Mouse (Mus musculus) midbrain, embryonic 15.5 days (tissue): ENCODE results near the gene Id4. TPM values are rescaled to one million over a fixed set of nuclear protein-coding genes. Genes with fewer than 3 reads are reported as not detected.

Experiments
- ATAC-seq: fragments of 200-750 bp; cut with Nextera tagmentation; replicated peaks from 2 replicates; pipeline ENCODE4 v1.8.0; 2017; ENCODE audit warnings: moderate TSS enrichment
- H3K27ac ChIP-seq: fragments of 300-500 bp; sonication (generic); 2 replicates; pipeline ENCODE4 v1.5.1; 2015; ENCODE audit warnings: mild to moderate bottlenecking, inconsistent platforms
- H3K27me3 ChIP-seq: fragments of 300-500 bp; sonication (generic); replicated peaks from 2 replicates; pipeline ENCODE4 v1.6.1; 2015; ENCODE audit warnings: inconsistent platforms
- H3K36me3 ChIP-seq: fragments of 300-500 bp; sonication (generic); replicated peaks from 2 replicates; pipeline ENCODE4 v1.6.1; 2015; ENCODE audit warnings: inconsistent platforms
- H3K4me1 ChIP-seq: fragments of 300-500 bp; sonication (generic); 2 replicates; pipeline ENCODE4 v1.6.1; 2015; ENCODE audit warnings: inconsistent platforms
- H3K4me2 ChIP-seq: fragments of 300-500 bp; sonication (generic); 2 replicates; pipeline ENCODE4 v1.6.1; 2015; ENCODE audit warnings: inconsistent platforms, mild to moderate bottlenecking, moderate library complexity
- H3K4me3 ChIP-seq: fragments of 300-500 bp; sonication (generic); 2 replicates; pipeline ENCODE4 v1.5.1; 2015; ENCODE audit warnings: mild to moderate bottlenecking, inconsistent platforms
- H3K9ac ChIP-seq: fragments of 300-500 bp; sonication (generic); 2 replicates; pipeline ENCODE4 v1.6.1; 2015; ENCODE audit warnings: mild to moderate bottlenecking, inconsistent platforms
- H3K9me3 ChIP-seq: fragments of 300-500 bp; sonication (generic); 2 replicates; pipeline ENCODE4 v1.6.1; 2016; ENCODE audit warnings: inconsistent platforms
- WGBS: fragments of 180-500 bp; shearing (Covaris S2); methylation state at CpG from one replicate; pipeline ENCODE4 v1.1.7; 2015; ENCODE audit warnings: mixed read lengths; 5-methylcytosine and 5-hydroxymethylcytosine counted together
- polyA plus RNA-seq: library from polyadenylated mRNA; unstranded; fragments of >200 nt; fragmentation: Nextera tagmentation; extraction: Ambion mirVana; gene quantifications from 2 replicates; pipeline ENCODE4 v1.2.1, GENCODE M21; 2015

Id4 gene
- polyA plus RNA-seq, 1 experiment from 2014 or later = 165 TPM

DNA sequence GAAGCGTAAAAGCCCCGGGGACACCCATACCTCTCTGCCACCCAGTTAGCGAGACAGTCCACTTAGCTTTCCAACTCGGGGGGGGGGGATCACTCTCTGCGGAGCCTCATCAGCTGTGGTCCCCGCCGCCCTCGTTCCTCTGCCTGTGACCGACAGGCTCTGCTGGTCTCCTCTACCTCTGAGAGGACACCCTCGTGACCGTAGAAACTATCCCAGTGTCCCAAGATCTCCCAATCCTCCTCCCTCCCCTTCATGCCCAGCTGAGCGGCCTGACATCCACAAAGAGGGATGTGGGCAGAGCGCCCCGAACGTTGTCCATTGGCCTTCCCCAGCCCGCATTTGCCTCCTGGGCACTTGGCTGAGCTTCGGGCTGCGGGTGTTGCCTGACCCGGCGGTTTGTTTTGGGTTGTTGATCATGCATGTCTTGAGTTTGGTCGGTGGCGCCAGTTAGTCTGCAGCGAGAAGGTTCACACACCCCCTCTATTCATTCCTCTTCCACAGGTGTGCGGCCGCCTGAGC lies 1.5 kb downstream of the Id4 start:
- H3K36me3 ChIP-seq = no peaks in the 10 kb centered on the region
- 1% methylated on average over 25 of the region's 25 CpGs for WGBS
- peak overlapping the region; percentile 70 for H3K4me2 ChIP-seq
- H3K4me3 ChIP-seq = peak overlapping the region; percentile 77
- H3K9ac ChIP-seq = peak overlapping the region; percentile 98
- ATAC-seq = no peak
- H3K27ac ChIP-seq = peak overlapping the region; percentile 99
- no peaks in the 10 kb centered on the region for H3K9me3 ChIP-seq
- H3K27me3 ChIP-seq = no peaks in the 10 kb centered on the region
- peaks cover 23% of the 10 kb centered on the region for H3K4me1 ChIP-seq

DNA sequence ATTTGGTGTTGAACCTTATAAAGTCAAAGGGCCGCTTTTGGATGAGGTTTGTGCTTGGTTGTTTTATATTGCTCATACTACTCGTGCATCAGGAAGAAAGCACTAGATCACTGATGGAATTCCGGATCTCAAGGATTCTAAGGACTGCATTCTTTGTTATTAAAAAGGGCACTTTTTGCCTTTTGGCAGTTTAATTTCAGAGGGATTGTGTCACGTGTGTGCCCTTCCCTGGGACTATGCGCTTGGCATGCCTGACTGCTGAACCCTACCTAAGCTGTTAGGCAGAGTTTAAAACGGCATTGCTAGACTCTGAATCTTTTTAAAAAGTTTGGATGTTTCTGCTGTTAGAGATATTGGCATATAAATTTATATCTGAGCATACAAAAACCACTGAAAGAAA lies 4.0 kb downstream of the Id4 start:
- peak overlapping the region; percentile 59; the same call in 1 of the 2 replicates for H3K27ac ChIP-seq
- no peak for ATAC-seq
- H3K4me3 ChIP-seq = peak overlapping the region; percentile 77
- no peaks in the 10 kb centered on the region for H3K9me3 ChIP-seq
- H3K4me1 ChIP-seq = peaks cover 20% of the 10 kb centered on the region; the same call in 1 of the 2 replicates
- no peaks in the 10 kb centered on the region for H3K36me3 ChIP-seq
- H3K4me2 ChIP-seq = peak overlapping the region; percentile 48
- peak overlapping the region; percentile 33 for H3K9ac ChIP-seq
- H3K27me3 ChIP-seq = no peaks in the 10 kb centered on the region
- 39% methylated on average over 6 of the region's 6 CpGs for WGBS

DNA sequence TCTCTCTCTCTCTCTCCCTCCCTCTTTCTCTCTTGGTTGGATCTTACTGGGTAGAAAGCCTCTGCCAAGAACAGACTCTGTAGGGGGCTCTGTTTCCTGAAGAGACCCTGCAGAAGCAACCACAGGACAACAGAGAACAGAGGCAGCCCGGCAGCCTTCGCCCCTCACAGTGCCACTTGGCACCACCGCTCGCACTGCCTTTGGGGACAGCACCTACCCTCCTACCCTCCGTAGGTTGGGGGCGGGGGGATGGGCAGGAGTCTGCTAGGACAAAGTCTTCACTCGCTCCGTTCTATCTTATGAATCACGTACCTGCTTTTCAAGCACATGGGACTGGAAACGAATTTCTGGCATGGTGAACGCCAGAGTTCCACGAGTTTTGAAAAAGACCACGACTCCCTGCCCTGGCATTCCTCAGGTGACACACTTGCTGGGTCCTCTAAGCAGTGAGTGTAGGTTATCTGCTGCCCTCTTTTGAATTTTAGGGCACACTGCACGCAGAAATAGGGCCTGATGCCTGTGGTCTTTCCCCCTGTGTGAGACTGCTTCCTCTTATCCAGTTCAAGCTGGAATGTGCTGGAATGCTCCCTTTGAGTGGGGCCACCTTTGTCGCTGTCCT lies 12.5 kb downstream of the Id4 start:
- Histone ChIP-seq H3K27me3 (no peaks in the 10 kb centered on the region), H3K4me2 (peak overlapping the region; percentile 42), H3K4me3 (no peak overlapping the region), H3K27ac (no peak overlapping the region), H3K4me1 (peaks cover 29% of the 10 kb centered on the region), H3K9me3 (no peaks in the 10 kb centered on the region), H3K36me3 (no peaks in the 10 kb centered on the region), H3K9ac (no peak overlapping the region)
- peak; percentile 69; the same call in 1 of the 2 replicates for ATAC-seq
- WGBS = 4% methylated on average over 15 of the region's 15 CpGs

DNA sequence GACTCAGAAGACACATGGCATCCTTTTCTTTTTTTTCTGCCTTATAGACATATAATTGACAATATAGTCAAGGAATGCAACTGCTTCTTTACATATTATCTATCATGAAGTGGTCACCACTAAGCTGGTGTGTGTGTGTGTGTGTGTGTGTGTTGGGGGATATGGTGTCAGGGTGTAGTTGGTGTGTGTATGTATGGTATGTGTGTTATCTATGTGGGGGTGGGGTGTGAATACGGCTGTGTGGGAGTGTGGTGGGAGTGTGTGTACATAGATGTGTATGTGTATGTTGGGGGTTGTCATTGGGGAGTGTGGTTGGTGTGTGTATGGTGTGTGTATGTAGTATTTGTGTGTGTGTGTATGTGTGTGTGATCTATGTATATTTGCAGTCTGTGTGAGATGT lies 13.1 kb downstream of the Id4 start:
- WGBS = 92% methylated on average over 1 of the region's 1 CpGs

DNA sequence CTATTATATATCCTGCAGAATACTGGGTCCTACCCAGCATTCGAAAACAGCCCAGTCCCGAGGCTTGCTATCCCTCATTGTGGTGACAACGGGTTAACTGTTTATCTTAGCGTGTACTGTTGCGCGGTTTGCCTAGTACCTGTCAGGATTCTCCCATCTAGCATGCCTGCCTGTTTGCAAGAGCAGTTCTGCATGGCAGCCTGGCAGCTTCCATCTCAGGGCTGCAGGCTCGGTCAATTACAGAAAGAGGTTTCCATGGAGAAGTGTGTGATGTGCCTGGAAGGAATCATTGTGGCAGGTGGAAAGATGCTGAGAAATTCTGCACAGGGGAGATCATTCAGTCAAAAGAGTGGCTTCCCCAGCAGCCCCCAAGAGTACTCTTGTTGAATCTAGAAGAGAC lies 16.0 kb downstream of the Id4 start:
- Histone ChIP-seq H3K4me2 (no peak overlapping the region), H3K36me3 (no peaks in the 10 kb centered on the region), H3K27ac (peak overlapping the region; percentile 73), H3K4me3 (no peak overlapping the region), H3K27me3 (no peaks in the 10 kb centered on the region), H3K4me1 (peaks cover 29% of the 10 kb centered on the region), H3K9ac (no peak overlapping the region), H3K9me3 (no peaks in the 10 kb centered on the region)
- WGBS = 39% methylated on average over 7 of the region's 7 CpGs
- ATAC-seq = peak; percentile 79

More for the DNA sequence above, 13.1 kb downstream of the Id4 start:
- Histone ChIP-seq H3K4me3 (no peak overlapping the region), H3K9ac (no peak overlapping the region), H3K27ac (no peak overlapping the region), H3K4me1 (peaks cover 29% of the 10 kb centered on the region), H3K9me3 (no peaks in the 10 kb centered on the region), H3K4me2 (no peak overlapping the region), H3K36me3 (no peaks in the 10 kb centered on the region), H3K27me3 (no peaks in the 10 kb centered on the region)
- ATAC-seq = peak; percentile 48; the same call in 1 of the 2 replicates

GRCm38 (mm10) chr13:48284426-48284825 lies 23.4 kb downstream of the Id4 start:
- H3K4me1 ChIP-seq = peaks cover 12% of the 10 kb centered on the region
- H3K27ac ChIP-seq = no peak overlapping the region
- no peak overlapping the region for H3K4me3 ChIP-seq
- WGBS = 61% methylated on average over 9 of the region's 9 CpGs
- no peak overlapping the region for H3K4me2 ChIP-seq
- no peak overlapping the region for H3K9ac ChIP-seq
- no peaks in the 10 kb centered on the region for H3K27me3 ChIP-seq
- H3K36me3 ChIP-seq = no peaks in the 10 kb centered on the region
- ATAC-seq = no peak
- H3K9me3 ChIP-seq = no peaks in the 10 kb centered on the region

DNA sequence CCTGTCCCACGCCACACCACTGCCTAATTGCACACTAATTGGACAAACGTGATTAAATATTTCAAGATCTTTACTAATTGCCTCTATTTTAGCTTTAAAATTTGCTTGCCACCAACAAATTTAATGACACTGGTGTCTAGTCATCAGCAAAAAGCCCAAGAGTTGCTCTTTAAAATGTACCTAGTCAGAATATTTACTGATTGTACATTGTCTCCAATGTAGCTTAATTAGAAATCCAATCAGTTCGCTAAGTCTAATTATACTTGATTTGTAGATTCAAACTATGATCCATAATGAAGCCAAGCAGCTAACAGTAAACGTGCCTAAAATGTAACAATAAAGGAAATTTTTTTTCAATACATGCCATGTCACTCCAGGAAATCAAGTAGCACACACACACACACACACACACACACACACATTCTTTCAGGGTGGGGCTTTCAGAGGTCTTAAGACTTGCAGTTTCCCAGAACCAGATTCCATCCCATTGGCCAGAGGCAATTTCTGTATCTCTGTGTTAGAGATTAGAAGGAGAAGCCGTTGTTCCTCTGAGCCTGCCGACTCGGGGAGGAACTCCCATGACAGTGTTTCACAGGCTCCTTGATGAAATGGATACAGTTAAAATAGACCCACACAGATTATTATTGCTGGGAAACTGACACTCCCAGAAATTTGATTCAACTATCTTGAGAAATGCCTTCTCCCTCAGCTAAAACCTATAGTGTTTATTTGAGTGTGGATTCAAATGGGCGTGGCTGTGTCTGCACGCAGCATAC lies 24.1 kb downstream of the Id4 start:
- WGBS = 64% methylated on average over 9 of the region's 9 CpGs
- H3K4me3 ChIP-seq = no peak overlapping the region
- H3K4me2 ChIP-seq = no peak overlapping the region
- peaks cover 17% of the 10 kb centered on the region for H3K4me1 ChIP-seq
- ATAC-seq = no peak
- no peaks in the 10 kb centered on the region for H3K9me3 ChIP-seq
- peak overlapping the region; percentile 32 for H3K27ac ChIP-seq
- H3K36me3 ChIP-seq = no peaks in the 10 kb centered on the region
- H3K27me3 ChIP-seq = no peaks in the 10 kb centered on the region
- no peak overlapping the region for H3K9ac ChIP-seq

- Histone ChIP-seq H3K27me3 (no peaks in the 10 kb centered on the region), H3K36me3 (no peaks in the 10 kb centered on the region), H3K4me3 (no peak overlapping the region), H3K4me1 (peaks cover 31% of the 10 kb centered on the region), H3K9me3 (no peaks in the 10 kb centered on the region), H3K9ac (no peak overlapping the region), H3K27ac (peak overlapping the region; percentile 81), H3K4me2 (peak overlapping the region; percentile 21)
- peak; percentile 87 for ATAC-seq
- WGBS = 15% methylated on average over 13 of the region's 13 CpGs
Measured at GRCm38 (mm10) chr13:48290427-48290826, 29.4 kb downstream of the Id4 start.

- WGBS = 88% methylated on average over 7 of the region's 7 CpGs
- Histone ChIP-seq H3K36me3 (no peaks in the 10 kb centered on the region), H3K27ac (no peak overlapping the region), H3K9ac (no peak overlapping the region), H3K4me3 (no peak overlapping the region), H3K27me3 (no peaks in the 10 kb centered on the region), H3K4me2 (no peak overlapping the region), H3K4me1 (peaks cover 16% of the 10 kb centered on the region), H3K9me3 (no peaks in the 10 kb centered on the region)
- no peak for ATAC-seq
Measured at GRCm38 (mm10) chr13:48314500-48314899, 53.5 kb downstream of the Id4 start.
